In the genomic region with DNA sequence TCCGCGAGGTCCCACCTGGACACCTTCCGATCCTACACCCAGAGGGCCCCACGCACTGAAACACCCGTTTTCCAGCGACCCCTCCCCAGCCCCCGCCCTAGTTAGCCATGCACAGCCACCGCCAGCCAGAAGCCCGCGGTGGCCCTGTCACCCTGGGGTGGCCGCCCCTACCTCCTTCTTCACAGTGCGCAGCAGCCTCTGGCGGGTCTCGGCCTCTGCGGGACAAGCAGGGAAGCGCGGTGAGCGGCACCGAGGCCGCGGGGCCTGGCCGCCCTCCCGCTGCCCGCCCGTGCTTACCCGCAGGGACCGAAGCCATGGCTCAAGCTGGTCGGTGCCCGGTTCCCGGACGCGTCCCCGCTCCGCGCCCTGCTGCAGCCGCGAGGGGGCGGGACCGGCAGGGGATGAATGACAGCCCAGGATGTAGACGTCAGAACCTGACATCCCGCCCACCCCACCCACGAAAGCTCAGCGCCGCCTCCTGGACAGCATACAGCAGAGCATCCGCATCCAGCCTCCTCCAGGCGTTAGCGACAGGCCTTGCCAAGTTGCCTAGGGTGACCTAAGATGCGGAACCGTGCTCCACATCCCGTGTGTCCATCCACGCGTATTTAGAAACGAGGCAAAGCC, we compare ENCODE assay signal across 9 mouse cellular contexts. TPM values are rescaled to one million over a fixed set of nuclear protein-coding genes. Genes with fewer than 3 reads are reported as not detected.
DNase-seq lines count a peak whose midpoint lies in the region; ATAC-seq lines count a peak whose summit lies in the region.
"Had no signal": no experiment of that assay in that cellular context is flagged by ENCODE, and none has a peak within 500 bp of the region (broad histone marks: within the 10 kb centered on the region; RNA-seq: fewer than 3 reads in every experiment).

Gene Sgsm1 (minus strand): TSS at position 410 of the 627 bp plus-strand sequence.

- peak within 1 kb of the TSS; percentile 62 for H3K4me3 ChIP-seq in forebrain, embryonic 14.5 days (ENCODE audit: low read depth, low read length)
- H3K4me3 ChIP-seq in heart, embryonic 16.5 days (ENCODE audit: low read length) = peak within 1 kb of the TSS; percentile 54
- peak within 1 kb of the TSS; percentile 48 for H3K4me3 ChIP-seq in liver, embryonic 12.5 days

- ATAC-seq in cerebellum, adult (ENCODE audit: insufficient number of reproducible peaks, low FRiP score, low TSS enrichment) = peak; percentile 69
- ATAC-seq in forebrain, embryonic 14.5 days = peak; percentile 72
- peak; percentile 58 for ATAC-seq in heart, embryonic 16.5 days (replicated peaks; ENCODE audit: extremely low read depth, insufficient read depth, low FRiP score)
- peak; percentile 58 for ATAC-seq in liver, embryonic 12.5 days

- 3% methylated on average over 33 of the region's 53 CpGs for WGBS in forebrain, embryonic 14.5 days
- WGBS in heart, embryonic 16.5 days = 2% methylated on average over 53 of the region's 53 CpGs
- WGBS in liver, embryonic 12.5 days (ENCODE audit: insufficient replicate concordance) = 6% methylated on average over 53 of the region's 53 CpGs

- H3K4me1 ChIP-seq in forebrain, embryonic 14.5 days (ENCODE audit: control insufficient read depth, insufficient read depth, low read length) = peaks cover 32% of the 10 kb centered on the region
- no peaks in the 10 kb centered on the region for H3K4me1 ChIP-seq in heart, embryonic 16.5 days (ENCODE audit: control insufficient read depth, insufficient read depth, low read length)
- H3K4me1 ChIP-seq in liver, embryonic 12.5 days = no peaks in the 10 kb centered on the region

- no peak within 1 kb of the TSS for H3K27ac ChIP-seq in forebrain, embryonic 14.5 days (ENCODE audit: low read depth, low read length)
- no peak within 1 kb of the TSS for H3K27ac ChIP-seq in heart, embryonic 16.5 days (ENCODE audit: low read length)
- no peak within 1 kb of the TSS for H3K27ac ChIP-seq in liver, embryonic 12.5 days

- no peaks in the 10 kb centered on the region for H3K36me3 ChIP-seq in forebrain, embryonic 14.5 days (ENCODE audit: control insufficient read depth, insufficient read depth, low read length)
- H3K36me3 ChIP-seq in heart, embryonic 16.5 days (ENCODE audit: control insufficient read depth, insufficient read depth) = no peaks in the 10 kb centered on the region
- H3K36me3 ChIP-seq in liver, embryonic 12.5 days = no peaks in the 10 kb centered on the region

- H3K9me3 ChIP-seq in forebrain, embryonic 14.5 days (replicated peaks; ENCODE audit: control insufficient read depth, low read length) = no peaks in the 10 kb centered on the region
- H3K9me3 ChIP-seq in heart, embryonic 16.5 days (replicated peaks; ENCODE audit: control insufficient read depth, low read length) = peaks cover 8% of the 10 kb centered on the region
- no peaks in the 10 kb centered on the region for H3K9me3 ChIP-seq in liver, embryonic 12.5 days (replicated peaks)

- peak within 1 kb of the TSS; percentile 66 for H3K4me2 ChIP-seq in forebrain, embryonic 14.5 days (ENCODE audit: low read length)
- H3K4me2 ChIP-seq in heart, embryonic 16.5 days (ENCODE audit: low read depth, low read length) = peak within 1 kb of the TSS; percentile 74
- H3K4me2 ChIP-seq in liver, embryonic 12.5 days = peak within 1 kb of the TSS; percentile 67

- DNase-seq in CD4-positive helper T cell, adult 2 months (ENCODE audit: low read depth, low spot score) = peak; percentile 27
- DNase-seq in forebrain, embryonic 14.5 days (ENCODE audit: low spot score) = peak; percentile 93
- DNase-seq in kidney, postnatal 25 days = peak; percentile 84 to 87
- DNase-seq in neural tube, embryonic 10.5 days (ENCODE audit: extremely low spot score, low spot score) = peak; percentile 86
- DNase-seq in thymus, postnatal 0 days (ENCODE audit: low spot score) = peak; percentile 42

- peak within 1 kb of the TSS; percentile 81 for H3K9ac ChIP-seq in forebrain, embryonic 14.5 days (ENCODE audit: low read length)
- H3K9ac ChIP-seq in heart, embryonic 16.5 days (ENCODE audit: low read length) = peak within 1 kb of the TSS; percentile 56; the same call in 1 of the 2 replicates
- H3K9ac ChIP-seq in liver, embryonic 12.5 days = no peak within 1 kb of the TSS

- H3K27me3 ChIP-seq in forebrain, embryonic 14.5 days (replicated peaks; ENCODE audit: control insufficient read depth, insufficient read depth, low read length) = no peaks in the 10 kb centered on the region
- H3K27me3 ChIP-seq in heart, embryonic 16.5 days (ENCODE audit: control insufficient read depth, insufficient read depth, low read length) = peaks cover 67% of the 10 kb centered on the region
- H3K27me3 ChIP-seq in liver, embryonic 12.5 days (replicated peaks) = peaks cover 73% of the 10 kb centered on the region
- H3K27me3 ChIP-seq: CH12.LX had no signal

RNA-seq across cellular contexts. Expression of gene Sgsm1, which starts in this region (rescaled TPM):
- polyA plus RNA-seq in forebrain, embryonic 14.5 days (2014; fragmentation: Nextera tagmentation; extraction: Ambion mirVana) = 6.7 and 8.9 TPM in 2 replicates
- 0.67 and 1.0 TPM in 2 replicates for polyA plus RNA-seq in heart, embryonic 16.5 days (2015; fragmentation: Nextera tagmentation; extraction: Ambion mirVana)
- 2.8 and 2.9 TPM in 2 replicates for polyA plus RNA-seq in liver, embryonic 12.5 days (2016; fragmentation: Nextera tagmentation; extraction: Ambion mirVana)
- 0.46 and 0.99 TPM in 2 replicates for polyA plus RNA-seq in thymus, postnatal 0 days (2015; fragmentation: Nextera tagmentation; extraction: Ambion mirVana)

Comparison
In these comparisons a context has a peak if more than half of its experiments do, and no peak if none do; other contexts are left out.
1. Peak in DNase-seq in thymus, postnatal 0 days; RNA of the gene not detected or under 1 TPM.
2. DNase-seq: peak in every context shown above with its lines; median percentile 93 in forebrain, embryonic 14.5 days; 86 in neural tube, embryonic 10.5 days; 86 in kidney, postnatal 25 days; 42 in thymus, postnatal 0 days; 27 in CD4-positive helper T cell, adult 2 months.